Mouse (Mus musculus) MEL (cell line): ENCODE measurements around the gene Ccz1. TPM values are rescaled to one million over a fixed set of nuclear protein-coding genes. Genes with fewer than 3 reads are reported as not detected.

Experiments used
- polyA plus RNA-seq, 2 experiments: library from polyadenylated mRNA; stranded (reverse) in 1 of 2; unstranded in 1 of 2; fragments of >175 nt in 1 of 2; fragments of >200 nt in 1 of 2; gene quantifications; 2 replicates each; pipeline versions ENCODE4 v1.2.1 to v1.2.4; 2012; ENCODE audit warnings: low replicate concordance in 2 of 2, low read depth in 1 of 2; ENCODE audit not compliant: insufficient read length in 2 of 2, insufficient read depth in 1 of 2, missing spikeins in 1 of 2
- total RNA-seq: library from RNA; depleted of rRNA; stranded (reverse); fragments of 300-350 nt; gene quantifications from 2 replicates; pipeline ENCODE4 v1.2.3, GENCODE M21; 2012; rRNA removed

The Ccz1 gene
- total and polyA plus RNA-seq, 3 experiments, result 56.0 to 166 (median 58.0) TPM

Other genes starting within 250 kb of the Ccz1 start
- 13.9 and 14.8 TPM in 2 replicates for gene Eif2ak1, start 197.1 kb downstream of the Ccz1 start, total RNA-seq
- 10 to 100 TPM; 26.7 to 33.5 TPM for gene Eif2ak1, start 197.1 kb downstream of the Ccz1 start, polyA plus RNA-seq
- gene Ankrd61, start 117.2 kb downstream of the Ccz1 start, total RNA-seq, result 0.19 TPM in 1 of 2 replicates, not detected in the other
- gene Ankrd61, start 117.2 kb downstream of the Ccz1 start, polyA plus RNA-seq, result under 1 TPM in 1 of 2 experiments, not detected in 1; 0.64 TPM
- 113 and 134 TPM in 2 replicates for gene Aimp2, start 105.0 kb downstream of the Ccz1 start, total RNA-seq
- gene Aimp2, start 105.0 kb downstream of the Ccz1 start, polyA plus RNA-seq, result 100 to 1,000 TPM in 1 of 2 experiments, not detected in 1; 142 TPM
- gene Pms2, start 104.9 kb downstream of the Ccz1 start, total RNA-seq, result 16.5 and 17.7 TPM in 2 replicates
- 10 to 100 TPM in 1 of 2 experiments, not detected in 1; 17.3 TPM for gene Pms2, start 104.9 kb downstream of the Ccz1 start, polyA plus RNA-seq
- gene Gm42421, start 86.7 kb downstream of the Ccz1 start, total RNA-seq, result 0.39 TPM in 1 of 2 replicates, not detected in the other
- under 1 TPM in 1 of 2 experiments, not detected in 1; 0.84 TPM for gene Gm42421, start 86.7 kb downstream of the Ccz1 start, polyA plus RNA-seq
- gene Rsph10b, start 81.8 kb downstream of the Ccz1 start, total RNA-seq, result 0.04 TPM in 1 of 2 replicates, not detected in the other
- gene Rsph10b, start 81.8 kb downstream of the Ccz1 start, polyA plus RNA-seq, result under 1 TPM in 1 of 2 experiments, not detected in 1; 0.17 TPM
- gene Ocm, start 11.8 kb upstream of the Ccz1 start, total RNA-seq, result not detected in 2 replicates
- gene Ocm, start 11.8 kb upstream of the Ccz1 start, polyA plus RNA-seq, result not detected
- gene Lmtk2, start 85.6 kb upstream of the Ccz1 start, total RNA-seq, result 14.2 and 14.8 TPM in 2 replicates
- gene Lmtk2, start 85.6 kb upstream of the Ccz1 start, polyA plus RNA-seq, result 10 to 100 TPM in 1 of 2 experiments, not detected in 1; 12.6 TPM
- 2.6 and 4.3 TPM in 2 replicates for gene Bhlha15, start 175.4 kb upstream of the Ccz1 start, total RNA-seq
- 1 to 10 TPM in 1 of 2 experiments, not detected in 1; 4.1 TPM for gene Bhlha15, start 175.4 kb upstream of the Ccz1 start, polyA plus RNA-seq
- gene Tecpr1, start 208.7 kb upstream of the Ccz1 start, total RNA-seq, result 6.2 and 7.1 TPM in 2 replicates
- gene Tecpr1, start 208.7 kb upstream of the Ccz1 start, polyA plus RNA-seq, result 1 to 10 TPM in 1 of 2 experiments, not detected in 1; 9.0 TPM
- 16.5 and 21.6 TPM in 2 replicates for gene Bri3, start 229.6 kb upstream of the Ccz1 start, total RNA-seq
- 10 to 100 TPM in 1 of 2 experiments, not detected in 1; 40.5 TPM for gene Bri3, start 229.6 kb upstream of the Ccz1 start, polyA plus RNA-seq